Mouse (Mus musculus) lung, postnatal 25 days (tissue): Measurements from ENCODE around the gene Slc25a34.

ENCODE experiments used
- DNase-seq: peaks from one replicate; pipeline ENCODE4 v3.0.0; 2022; ENCODE audit warnings: low spot score

Gene Slc25a34

GRCm38 (mm10) chr4:141617863-141618564 is 5.6 kb downstream of the Slc25a34 start:
- peak; percentile 29 for DNase-seq

- DNase-seq: peak; percentile 69
These were observed 6.3 kb downstream of the Slc25a34 start for GRCm38 (mm10) chr4:141617299-141617698.

- no peak for DNase-seq
These were observed 6.8 kb downstream of the Slc25a34 start for GRCm38 (mm10) chr4:141616811-141617210.

- DNase-seq: no peak
These were observed 8.7 kb downstream of the Slc25a34 start for GRCm38 (mm10) chr4:141614946-141615345.

- DNase-seq: peak; percentile 36
These were observed 14.1 kb downstream of the Slc25a34 start for GRCm38 (mm10) chr4:141609538-141609937.

- peak; percentile 69 for DNase-seq
These were observed 17.8 kb downstream of the Slc25a34 start, which contains the start of gene Fblim1 for GRCm38 (mm10) chr4:141605861-141606260. TSS of gene Fblim1 (minus strand) at chr4:141606096.

- DNase-seq: no peak
These were observed 18.2 kb downstream of the Slc25a34 start for GRCm38 (mm10) chr4:141605421-141605820.

- peak; percentile 59 for DNase-seq
These were observed 19.1 kb downstream of the Slc25a34 start for GRCm38 (mm10) chr4:141604493-141604892.

- no peak for DNase-seq
These were observed 19.7 kb downstream of the Slc25a34 start for GRCm38 (mm10) chr4:141603921-141604320.

GRCm38 (mm10) chr4:141602523-141603223 is 20.9 kb downstream of the Slc25a34 start:
- DNase-seq: no peak

- no peak for DNase-seq
These were observed 22.3 kb downstream of the Slc25a34 start for GRCm38 (mm10) chr4:141601148-141601862.

- DNase-seq: no peak
These were observed 23.3 kb downstream of the Slc25a34 start for GRCm38 (mm10) chr4:141600364-141600763.

- no peak for DNase-seq
These were observed 24.1 kb downstream of the Slc25a34 start for GRCm38 (mm10) chr4:141599251-141600141.

GRCm38 (mm10) chr4:141598894-141599250 is 24.7 kb downstream of the Slc25a34 start:
- DNase-seq: no peak

GRCm38 (mm10) chr4:141598199-141598893 is 25.3 kb downstream of the Slc25a34 start:
- DNase-seq: peak; percentile 24

GRCm38 (mm10) chr4:141596700-141597328 is 26.8 kb downstream of the Slc25a34 start:
- no peak for DNase-seq

GRCm38 (mm10) chr4:141595605-141596268 is 27.9 kb downstream of the Slc25a34 start:
- no peak for DNase-seq

- DNase-seq: no peak
These were observed 28.5 kb downstream of the Slc25a34 start for GRCm38 (mm10) chr4:141595138-141595537.

GRCm38 (mm10) chr4:141591547-141591946 is 32.1 kb downstream of the Slc25a34 start:
- DNase-seq: no peak

GRCm38 (mm10) chr4:141583919-141584318 is 39.7 kb downstream of the Slc25a34 start:
- no peak for DNase-seq
